Mouse (Mus musculus) spleen, adult 12 weeks (tissue): ENCODE measurements around the gene Snx27.

ENCODE experiments used
- DNase-seq: peaks from one replicate; pipeline ENCODE4 v3.0.0; 2022; ENCODE audit warnings: low spot score

The Snx27 gene

DNA sequence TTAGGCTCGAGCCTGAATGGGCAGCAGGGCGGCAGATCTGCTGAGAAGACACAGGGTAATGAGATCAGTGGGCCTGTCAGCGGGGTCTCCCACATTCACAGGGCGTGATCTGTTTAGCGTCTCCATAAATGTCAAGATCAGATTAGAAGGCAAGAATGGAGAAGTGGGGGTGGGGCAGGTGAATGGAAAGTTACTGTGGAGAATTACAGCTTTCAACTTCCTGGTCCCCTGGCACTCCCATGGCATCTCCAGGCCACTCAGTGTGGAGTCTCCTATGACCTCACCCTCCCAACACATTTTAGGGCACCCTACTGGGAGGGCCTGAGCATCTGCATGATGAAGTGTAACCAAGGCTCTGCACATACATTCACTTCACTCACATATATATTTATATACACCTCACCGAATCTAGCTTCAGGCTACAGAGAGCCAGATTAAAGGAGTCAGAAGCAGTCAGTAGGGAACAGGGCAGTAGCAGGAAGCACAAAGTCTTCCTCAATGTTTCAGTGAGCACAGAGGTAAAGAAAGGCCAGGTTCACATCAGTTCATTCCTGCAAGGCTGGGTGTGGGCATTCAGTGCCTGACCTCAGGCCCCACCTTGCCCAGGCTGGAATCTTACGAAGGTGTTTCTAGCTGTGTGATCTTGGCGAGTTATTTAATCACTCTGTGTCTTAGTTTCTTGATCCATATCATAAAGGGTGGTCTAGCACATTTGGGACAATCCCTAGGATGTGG, 106.0 kb downstream of the Snx27 start:
- DNase-seq, result no peak

DNA sequence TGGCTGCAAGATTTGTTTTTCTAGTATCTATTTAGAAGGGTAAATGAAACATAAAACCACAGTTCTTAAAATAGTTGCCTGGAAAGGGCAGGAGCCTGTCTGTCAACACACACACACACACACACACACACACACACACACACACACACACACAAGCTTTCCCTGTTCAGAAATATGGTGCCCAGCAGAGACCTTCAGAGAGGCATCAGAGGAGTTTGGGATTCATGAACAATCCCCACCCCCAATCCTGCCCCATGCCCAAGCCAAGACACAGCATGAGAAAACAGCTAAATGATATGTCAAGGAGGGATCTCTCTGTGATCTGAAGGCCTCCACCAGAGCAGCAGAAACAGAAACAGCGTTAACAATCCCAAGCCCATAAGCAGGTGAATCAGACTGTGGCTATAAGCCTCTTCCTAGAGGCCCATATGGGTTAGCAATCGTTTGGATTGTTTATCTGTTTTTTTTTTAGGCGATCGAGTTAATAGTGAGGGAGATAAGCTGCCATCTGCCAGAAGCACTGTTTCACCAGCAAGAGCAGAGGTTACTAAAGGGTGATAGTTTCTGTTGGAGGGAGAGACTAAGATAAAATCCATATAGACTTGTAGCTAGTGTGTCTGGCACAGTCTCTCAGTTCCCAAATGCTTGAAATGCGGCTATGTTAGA, 108.8 kb downstream of the Snx27 start:
- no peak for DNase-seq

DNA sequence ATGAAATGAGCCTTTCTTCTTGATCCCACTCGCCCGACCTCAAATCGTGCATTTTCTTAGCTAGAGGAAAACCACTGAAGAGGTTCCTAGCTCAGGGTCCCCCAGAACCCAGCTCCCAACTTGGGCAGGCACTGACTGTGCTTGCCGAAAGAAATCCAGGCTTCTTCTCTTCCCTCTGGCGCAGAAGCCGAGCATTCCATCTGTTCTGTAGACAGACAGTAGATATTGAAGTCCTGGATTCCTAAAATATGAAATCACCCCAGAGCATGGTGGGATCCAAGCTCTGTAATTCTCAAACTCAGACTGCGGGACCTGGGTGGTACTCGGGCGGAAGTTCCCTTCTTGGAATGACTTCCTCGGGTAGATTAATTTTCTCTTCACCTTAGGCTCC, 109.4 kb downstream of the Snx27 start:
- no peak for DNase-seq

GRCm38 (mm10) chr3:94472447-94473114, 109.9 kb downstream of the Snx27 start:
- DNase-seq, result no peak

DNA sequence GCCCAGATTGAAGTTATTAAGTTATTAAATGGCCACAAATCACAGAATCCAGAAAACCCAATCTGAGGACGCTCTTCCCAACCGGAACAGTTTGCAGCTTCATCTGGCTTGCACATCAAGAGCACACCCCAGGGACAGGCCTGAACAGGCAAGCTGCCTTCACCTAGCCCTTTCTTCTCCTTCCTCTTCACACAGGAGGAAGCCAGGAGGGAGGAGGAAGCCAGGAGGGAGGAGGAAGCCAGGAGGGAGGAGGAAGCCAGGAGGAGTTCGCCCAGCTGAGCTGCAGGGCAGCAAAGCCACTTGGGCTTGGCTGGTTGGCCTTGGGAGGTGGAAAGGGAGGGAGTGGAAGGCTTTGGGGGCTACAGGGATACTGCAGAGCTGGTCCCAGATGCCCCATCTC, 113.6 kb downstream of the Snx27 start:
- DNase-seq, result no peak

- no peak for DNase-seq
Observed at GRCm38 (mm10) chr3:94465632-94466430, 116.7 kb downstream of the Snx27 start.

- no peak for DNase-seq
Observed at GRCm38 (mm10) chr3:94463926-94464578, 118.5 kb downstream of the Snx27 start.

DNA sequence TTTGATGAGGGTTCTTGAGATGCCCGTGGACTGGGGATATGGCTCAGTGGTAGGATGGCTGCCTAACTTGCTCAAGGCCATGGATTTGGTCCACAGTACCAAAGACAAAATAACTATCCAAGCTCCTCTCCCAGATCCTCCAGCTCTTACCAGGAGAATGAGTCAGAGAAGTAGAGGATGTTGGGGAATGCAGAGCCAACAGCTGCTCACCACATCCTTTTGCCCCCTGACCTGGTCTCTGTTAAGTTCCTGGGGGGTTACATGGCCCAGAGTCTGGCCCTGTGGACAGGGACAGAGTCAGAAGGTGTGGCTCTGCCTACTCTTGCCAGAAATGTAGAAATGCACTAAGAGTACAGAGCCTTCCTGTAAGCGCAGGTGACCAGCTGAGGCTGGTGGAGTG, 122.7 kb downstream of the Snx27 start:
- no peak for DNase-seq

DNA sequence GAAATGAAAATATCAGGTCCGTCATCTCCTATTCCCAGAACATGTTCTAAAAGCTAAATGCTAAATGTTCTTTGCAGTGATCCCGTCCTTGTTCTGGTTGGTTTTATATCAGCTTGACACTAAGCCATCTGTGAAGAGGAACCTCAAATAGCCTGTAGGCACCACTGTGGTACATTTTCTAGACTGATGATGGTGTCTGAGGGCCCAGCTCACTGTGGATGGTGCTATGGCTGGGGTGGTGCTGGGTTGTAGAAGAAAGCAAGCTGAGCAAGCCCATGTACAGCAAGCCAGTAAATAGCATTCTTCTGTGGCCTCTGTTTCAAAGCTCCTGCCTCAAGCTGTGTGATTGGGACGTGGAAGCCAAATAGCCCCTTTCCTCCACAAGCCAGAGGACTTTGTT, 125.5 kb downstream of the Snx27 start:
- no peak for DNase-seq

- peak; percentile 57 for DNase-seq
Observed at GRCm38 (mm10) chr3:94456529-94457000, 126.0 kb downstream of the Snx27 start.

DNA sequence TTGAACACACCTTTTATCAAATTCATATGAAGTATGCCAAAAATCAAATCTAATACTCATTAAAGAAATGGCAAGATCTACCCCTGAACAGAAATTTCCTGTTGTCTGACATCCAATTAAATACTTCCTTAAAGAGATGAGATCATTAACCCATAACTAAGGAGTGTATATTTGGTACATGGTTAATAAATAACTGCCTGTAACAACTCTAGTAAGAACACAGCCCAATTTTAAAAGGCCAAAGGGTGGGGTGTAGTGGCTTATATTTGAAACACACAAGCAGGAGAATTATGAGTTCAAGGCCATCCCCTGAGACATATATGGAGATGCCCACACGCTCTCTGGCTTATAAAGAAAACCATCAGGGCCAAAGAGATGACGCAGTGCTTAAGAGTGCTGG, 133.1 kb downstream of the Snx27 start:
- DNase-seq, result no peak
